Mouse (Mus musculus) heart, embryonic 11.5 days (tissue): Measurements from ENCODE around the gene Fam90a1a. TPM values are rescaled to one million over a fixed set of nuclear protein-coding genes. Genes with fewer than 3 reads are reported as not detected.
"Not testable (repeated sequence)": the region's sequence is repeated elsewhere in the genome, so short reads cannot be mapped to it uniquely, and the experiment has no call there.

ENCODE experiments used
- ATAC-seq: fragments of 200-750 bp; cut with Nextera tagmentation; replicated peaks from 2 replicates; pipeline ENCODE4 v1.8.0; 2017; ENCODE audit warnings: moderate library complexity; ENCODE audit not compliant: insufficient number of reproducible peaks, low FRiP score, low TSS enrichment
- H3K27ac ChIP-seq: fragments of 300-500 bp; sonication (generic); 2 replicates; pipeline ENCODE4 v1.5.1; 2014; ENCODE audit warnings: mild to moderate bottlenecking, low read depth, low read length
- H3K27me3 ChIP-seq: fragments of 300-500 bp; sonication (generic); 2 replicates; pipeline ENCODE4 v1.6.1; 2014; ENCODE audit warnings: mild to moderate bottlenecking, low read length, mixed read lengths; ENCODE audit not compliant: control insufficient read depth, insufficient read depth
- H3K36me3 ChIP-seq: fragments of 300-500 bp; sonication (generic); 2 replicates; pipeline ENCODE4 v1.6.1; 2014; ENCODE audit warnings: mild to moderate bottlenecking, low read length, moderate library complexity, mixed read lengths; ENCODE audit not compliant: control insufficient read depth, insufficient read depth
- H3K4me1 ChIP-seq: fragments of 300-500 bp; sonication (generic); 2 replicates; pipeline ENCODE4 v1.6.1; 2014; ENCODE audit warnings: low read length; ENCODE audit not compliant: control insufficient read depth, insufficient read depth
- H3K4me2 ChIP-seq: fragments of 300-500 bp; sonication (generic); 2 replicates; pipeline ENCODE4 v1.6.1; 2014; ENCODE audit warnings: mild to moderate bottlenecking, moderate library complexity
- H3K4me3 ChIP-seq: fragments of 300-500 bp; sonication (generic); 2 replicates; pipeline ENCODE4 v1.5.1; 2014; ENCODE audit warnings: low read depth, low read length
- H3K9ac ChIP-seq: fragments of 300-500 bp; sonication (generic); 2 replicates; pipeline ENCODE4 v1.6.1; 2014; ENCODE audit warnings: mild to moderate bottlenecking, low read depth, low read length, moderate library complexity
- H3K9me3 ChIP-seq: fragments of 300-500 bp; sonication (generic); replicated peaks from 2 replicates; pipeline ENCODE4 v1.6.1; 2016; ENCODE audit warnings: low read length; ENCODE audit not compliant: control insufficient read depth
- WGBS: fragments of 180-500 bp; shearing (Covaris S2); extraction: QIAGEN DNeasy Blood & Tissue Kit; methylation state at CpG from one replicate; pipeline ENCODE4 v1.1.7; 2014; ENCODE audit not compliant: insufficient replicate concordance; 5-methylcytosine and 5-hydroxymethylcytosine counted together
- polyA plus RNA-seq: library from polyadenylated mRNA; unstranded; fragments of >200 nt; fragmentation: Nextera tagmentation; extraction: Ambion mirVana; gene quantifications from 2 replicates; pipeline ENCODE4 v1.2.1, GENCODE M21; 2014

The Fam90a1a gene
- polyA plus RNA-seq = not detected in 2 replicates

DNA sequence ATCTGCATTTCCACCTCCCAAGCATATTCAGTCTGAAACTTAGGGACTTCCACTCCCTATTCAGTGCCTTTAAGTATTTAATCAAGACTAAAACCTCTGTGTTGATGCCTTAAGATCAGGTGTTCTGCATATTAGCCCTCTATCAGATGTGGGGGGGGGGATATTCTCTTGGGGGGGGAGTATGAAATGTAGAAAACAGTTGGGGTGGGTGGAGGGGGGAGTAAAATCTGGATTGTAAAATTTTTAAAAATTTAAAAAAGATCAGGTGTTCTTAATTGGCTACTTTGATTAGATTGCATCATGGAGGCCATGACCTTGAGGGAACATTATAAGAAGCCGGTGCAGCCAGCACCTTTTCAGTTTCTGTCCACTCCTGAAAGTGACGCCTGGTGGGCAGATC, at the start of gene Fam90a1a:
Gene Fam90a1a (plus strand): TSS at position 301 of the 400 bp plus-strand sequence.
- Histone ChIP-seq H3K36me3 (no peaks in the 10 kb centered on the region), H3K9ac (no peak within 1 kb of the TSS), H3K4me1 (no peaks in the 10 kb centered on the region), H3K4me2 (no peak within 1 kb of the TSS), H3K4me3 (no peak within 1 kb of the TSS), H3K9me3 (no peaks in the 10 kb centered on the region), H3K27ac (no peak within 1 kb of the TSS), H3K27me3 (no peaks in the 10 kb centered on the region)
- no peak for ATAC-seq
- WGBS = 81% methylated on average over 2 of the region's 2 CpGs

DNA sequence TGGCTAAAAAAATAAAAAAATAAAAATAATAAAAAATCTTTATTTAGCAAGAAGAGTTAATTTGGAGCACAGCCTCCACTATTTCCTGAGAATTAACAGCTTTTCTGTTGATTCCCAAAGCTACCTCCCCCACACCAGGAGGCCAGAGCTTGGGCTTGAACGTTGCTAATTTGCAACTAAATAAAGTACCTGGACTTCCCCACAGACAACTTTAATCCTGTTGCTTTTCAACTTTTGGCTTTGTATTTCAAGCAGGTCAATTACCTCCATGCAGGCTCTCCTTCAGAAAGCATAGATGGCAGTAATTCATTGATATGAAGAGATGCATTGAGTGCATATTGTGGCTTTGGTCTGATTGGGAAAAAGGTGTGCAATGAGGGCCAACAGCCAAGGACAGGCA, 46.6 kb upstream of the Fam90a1a start:
- no peak overlapping the region for H3K27ac ChIP-seq
- H3K36me3 ChIP-seq = no peaks in the 10 kb centered on the region
- WGBS = 14% methylated on average over 1 of the region's 1 CpGs
- H3K4me2 ChIP-seq = no peak overlapping the region
- no peak for ATAC-seq
- H3K9me3 ChIP-seq = no peaks in the 10 kb centered on the region
- H3K4me3 ChIP-seq = no peak overlapping the region
- no peaks in the 10 kb centered on the region for H3K27me3 ChIP-seq
- H3K4me1 ChIP-seq = no peaks in the 10 kb centered on the region
- no peak overlapping the region for H3K9ac ChIP-seq

DNA sequence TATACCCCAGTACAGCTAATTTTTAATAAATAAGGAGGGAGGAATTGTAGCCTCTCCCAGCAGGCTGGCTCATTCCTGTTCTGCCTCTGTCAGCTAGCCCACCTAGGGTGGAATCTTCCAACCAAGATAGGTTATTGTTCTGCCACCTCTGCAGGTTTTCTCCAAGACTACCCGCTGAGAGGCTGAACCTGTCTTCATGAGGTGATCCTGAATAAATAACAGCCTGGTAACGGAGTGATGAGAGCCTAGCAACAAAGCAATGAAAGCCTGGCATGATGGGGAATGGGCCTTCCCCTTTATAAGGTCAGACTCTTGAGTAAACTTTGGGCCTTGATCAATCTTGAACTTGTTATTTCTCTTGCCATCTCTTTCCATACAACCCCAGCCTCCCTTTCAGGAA, 46.0 kb upstream of the Fam90a1a start:
- Histone ChIP-seq H3K4me1 (no peaks in the 10 kb centered on the region), H3K27me3 (no peaks in the 10 kb centered on the region), H3K9ac (no peak overlapping the region), H3K36me3 (no peaks in the 10 kb centered on the region), H3K27ac (no peak overlapping the region), H3K4me2 (no peak overlapping the region), H3K9me3 (no peaks in the 10 kb centered on the region), H3K4me3 (no peak overlapping the region)
- ATAC-seq = no peak
- WGBS = 34% methylated on average over 2 of the region's 2 CpGs

DNA sequence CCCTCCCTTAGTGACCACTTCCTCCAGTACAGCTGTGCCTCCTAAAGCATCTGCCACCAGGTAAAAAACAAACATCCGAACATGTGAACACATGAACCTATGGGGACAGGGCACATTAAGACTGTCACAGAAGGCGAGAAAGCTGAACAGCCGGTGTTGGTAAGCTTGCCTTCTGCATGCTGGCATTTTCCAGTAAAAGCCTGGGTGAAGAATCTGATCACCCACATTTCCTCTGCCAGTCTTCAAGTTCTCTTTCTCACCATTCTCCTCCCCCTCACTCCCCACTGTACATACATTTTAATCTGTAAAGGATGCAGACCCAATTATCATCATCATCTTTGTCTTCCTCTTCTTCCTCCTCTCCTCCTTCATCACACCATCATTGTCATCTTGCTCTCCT, 42.9 kb upstream of the Fam90a1a start:
- no peak for ATAC-seq
- no peak overlapping the region for H3K9ac ChIP-seq
- H3K27ac ChIP-seq = no peak overlapping the region
- no peaks in the 10 kb centered on the region for H3K4me1 ChIP-seq
- no peak overlapping the region for H3K4me3 ChIP-seq
- H3K36me3 ChIP-seq = no peaks in the 10 kb centered on the region
- no peaks in the 10 kb centered on the region for H3K9me3 ChIP-seq
- H3K27me3 ChIP-seq = no peaks in the 10 kb centered on the region
- WGBS = 74% methylated on average over 3 of the region's 3 CpGs
- H3K4me2 ChIP-seq = no peak overlapping the region

DNA sequence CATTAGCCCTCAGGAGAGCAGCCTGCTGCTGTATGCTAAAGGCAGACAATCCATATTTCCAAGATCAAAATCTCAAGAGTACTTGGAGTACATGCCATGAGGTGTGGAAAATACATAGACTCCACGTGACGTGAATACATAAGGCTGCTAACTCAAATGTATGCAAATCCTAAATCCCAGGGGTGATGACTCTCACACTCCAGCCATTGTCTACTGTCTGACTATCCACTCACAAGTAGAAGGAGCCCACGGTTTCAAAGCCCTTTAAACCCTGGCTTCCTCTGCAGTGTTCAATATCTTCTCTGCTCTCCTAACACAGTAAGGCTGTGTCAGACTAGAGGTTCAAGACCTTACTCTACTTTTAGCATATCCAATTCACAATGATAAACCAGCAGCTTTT, 27.8 kb upstream of the Fam90a1a start:
- 70% methylated on average over 3 of the region's 3 CpGs for WGBS
- H3K27ac ChIP-seq, H3K27me3 ChIP-seq, H3K9ac ChIP-seq, H3K4me1 ChIP-seq, H3K4me2 ChIP-seq, H3K4me3 ChIP-seq, ATAC-seq, H3K36me3 ChIP-seq, H3K9me3 ChIP-seq: not testable (repeated sequence)

DNA sequence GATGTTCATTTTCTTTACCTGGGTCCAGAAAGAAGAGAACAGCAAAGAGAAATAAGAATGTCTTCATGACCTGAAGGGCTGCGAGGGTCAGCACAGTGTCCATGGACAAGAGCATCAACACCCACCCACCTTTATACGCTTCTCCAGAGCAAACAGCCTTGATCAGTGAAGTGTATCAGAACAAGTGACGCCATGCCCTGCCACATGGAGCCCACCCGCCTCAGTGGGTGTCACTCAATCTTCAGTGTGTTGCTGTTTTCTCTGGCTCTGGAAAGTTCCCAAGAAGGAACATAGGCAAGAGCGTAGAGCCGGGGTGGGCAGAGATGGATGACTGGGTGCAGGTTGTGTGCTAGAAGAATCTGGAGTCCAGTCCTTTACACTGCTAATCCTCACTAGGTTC, 25.9 kb upstream of the Fam90a1a start, which contains the start of gene Defb15:
Gene Defb15 (minus strand): TSS at position 101 of the 400 bp plus-strand sequence.
- Histone ChIP-seq H3K27me3 (no peaks in the 10 kb centered on the region), H3K4me1 (no peaks in the 10 kb centered on the region), H3K4me2 (no peak within 1 kb of the TSS), H3K9me3 (no peaks in the 10 kb centered on the region), H3K36me3 (no peaks in the 10 kb centered on the region), H3K4me3 (no peak within 1 kb of the TSS), H3K9ac (no peak within 1 kb of the TSS), H3K27ac (no peak within 1 kb of the TSS)
- WGBS = 87% methylated on average over 6 of the region's 6 CpGs
- no peak for ATAC-seq

DNA sequence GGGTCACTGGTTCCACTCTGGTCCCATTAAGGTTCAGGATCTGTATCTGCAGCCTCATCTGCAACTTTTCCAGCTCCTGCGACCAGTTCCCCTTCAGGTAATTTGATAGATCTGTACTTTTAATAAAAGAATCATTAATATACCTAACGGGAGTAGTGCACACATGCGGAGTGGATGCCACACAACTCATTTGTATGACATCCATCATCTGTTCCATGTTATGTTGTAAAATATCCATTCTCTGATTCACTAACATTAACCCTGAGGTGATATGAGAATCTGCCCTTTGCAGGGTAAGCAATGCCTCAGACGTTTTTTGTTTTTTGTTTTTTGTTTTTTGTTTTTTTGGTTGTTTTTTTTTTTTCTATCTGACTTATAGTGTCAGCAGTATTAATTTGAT, 20.5 kb upstream of the Fam90a1a start, which contains the start of gene Defb35:
Gene Defb35 (plus strand): TSS at position 301 of the 400 bp plus-strand sequence.
- not testable (repeated sequence) for H3K4me3 ChIP-seq, H3K27ac ChIP-seq
- 80% methylated on average over 4 of the region's 4 CpGs for WGBS

DNA sequence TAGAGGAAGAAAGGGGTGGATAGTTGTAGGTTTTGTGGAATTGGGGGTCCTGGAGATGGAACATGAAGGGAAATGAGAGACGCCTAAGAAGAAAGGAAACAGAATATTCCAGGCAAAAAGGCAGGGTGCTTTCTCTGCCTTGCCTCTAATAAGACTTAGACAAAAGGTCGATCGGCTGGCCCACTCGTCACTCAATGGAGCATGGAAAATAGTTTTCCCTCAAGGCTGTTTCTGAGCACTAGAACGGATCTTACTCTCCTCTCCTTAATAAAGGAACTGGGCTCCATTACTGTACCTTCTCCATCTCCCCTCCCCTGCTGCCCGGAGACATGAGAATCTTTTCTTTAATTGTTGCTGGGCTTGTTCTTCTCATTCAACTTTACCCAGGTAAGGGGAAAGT, 12.1 kb upstream of the Fam90a1a start, which contains the start of gene Defb13:
Gene Defb13 (plus strand): TSS at position 301 of the 400 bp plus-strand sequence.
- H3K27me3 ChIP-seq = no peaks in the 10 kb centered on the region
- H3K9me3 ChIP-seq = no peaks in the 10 kb centered on the region
- H3K4me3 ChIP-seq = no peak within 1 kb of the TSS
- no peak within 1 kb of the TSS for H3K27ac ChIP-seq
- H3K4me2 ChIP-seq = no peak within 1 kb of the TSS
- H3K9ac ChIP-seq = no peak within 1 kb of the TSS
- H3K4me1 ChIP-seq = no peaks in the 10 kb centered on the region
- H3K36me3 ChIP-seq = no peaks in the 10 kb centered on the region
- ATAC-seq = no peak
- 79% methylated on average over 6 of the region's 6 CpGs for WGBS

More for the DNA sequence above, 20.5 kb upstream of the Fam90a1a start, which contains the start of gene Defb35:
- not testable (repeated sequence) for ATAC-seq, H3K4me1 ChIP-seq, H3K9ac ChIP-seq, H3K36me3 ChIP-seq, H3K9me3 ChIP-seq, H3K27me3 ChIP-seq, H3K4me2 ChIP-seq

DNA sequence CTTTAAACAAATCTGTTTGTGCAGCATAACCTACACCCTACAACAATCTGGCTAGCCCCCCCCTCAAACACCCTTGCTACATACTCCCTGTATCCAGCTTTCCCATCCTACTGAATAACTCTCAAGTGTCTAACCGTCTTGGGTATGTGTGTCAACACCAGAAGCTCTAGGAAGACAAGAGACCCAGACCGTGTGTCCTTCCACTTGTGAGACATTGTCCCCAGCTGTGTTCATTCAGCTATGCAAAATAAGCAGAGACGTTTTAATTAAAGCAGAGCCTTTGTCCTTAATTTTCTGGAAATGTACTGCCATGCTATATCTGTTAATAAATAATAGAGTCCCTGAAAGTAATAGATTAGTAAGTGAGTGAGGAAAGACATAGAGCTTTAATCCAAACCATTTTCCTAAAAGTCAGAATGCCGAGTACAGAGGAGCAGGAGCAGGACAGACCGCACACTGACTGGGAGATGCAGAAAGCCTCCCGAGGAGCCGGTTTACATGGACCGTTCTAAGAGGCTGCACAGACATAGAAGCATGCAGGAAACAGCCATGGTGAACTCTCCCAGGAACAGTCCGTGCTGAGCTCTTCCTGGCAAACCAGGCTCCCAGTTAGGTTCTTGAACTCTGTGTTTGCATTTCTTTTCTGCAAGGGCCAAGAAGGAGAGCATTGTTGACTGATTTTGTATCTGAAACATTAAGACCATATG, 11.1 kb upstream of the Fam90a1a start:
- Histone ChIP-seq H3K4me3 (no peak overlapping the region), H3K27me3 (no peaks in the 10 kb centered on the region), H3K9me3 (no peaks in the 10 kb centered on the region), H3K36me3 (no peaks in the 10 kb centered on the region), H3K4me1 (no peaks in the 10 kb centered on the region), H3K27ac (no peak overlapping the region), H3K4me2 (no peak overlapping the region), H3K9ac (no peak overlapping the region)
- 63% methylated on average over 9 of the region's 9 CpGs for WGBS
- ATAC-seq = no peak
